Mouse (Mus musculus): Measurements from ENCODE around the gene Ddi1. TPM values are rescaled to one million over a fixed set of nuclear protein-coding genes. Genes with fewer than 3 reads are reported as not detected.

The Ddi1 gene
- 0.05 and 0.32 TPM in 2 replicates for polyA plus RNA-seq (2015; fragmentation: Nextera tagmentation; extraction: Ambion mirVana)

GRCm38 (mm10) chr9:6269796-6270280 is at the start of gene Ddi1:
Ddi1 (minus strand) TSS chr9:6269846.

Other genes with a start within 250 kb of the Ddi1 start
- 39.8 and 40.0 TPM in 2 replicates for gene Pdgfd, start 101.3 kb downstream of the Ddi1 start, polyA plus RNA-seq (2015; fragmentation: Nextera tagmentation; extraction: Ambion mirVana)

Measured in adrenal gland, postnatal 0 days (tissue).